Mouse (Mus musculus) C2C12 (cell line): ENCODE data around the gene Hsd3b1. TPM values are rescaled to one million over a fixed set of nuclear protein-coding genes. Genes with fewer than 3 reads are reported as not detected.

Source experiments
- H3K27me3 ChIP-seq: one replicate; pipeline ENCODE4 v1.6.1; 2011; ENCODE audit not compliant: control insufficient read depth, insufficient read depth, insufficient read length
- H3K36me3 ChIP-seq: one replicate; pipeline ENCODE4 v1.6.1; 2011; ENCODE audit not compliant: control insufficient read depth, insufficient read depth
- H3K4me3 ChIP-seq: one replicate; pipeline ENCODE4 v1.5.1; 2011; ENCODE audit warnings: mild to moderate bottlenecking, control low read depth; ENCODE audit not compliant: poor library complexity, insufficient read depth, severe bottlenecking
- H3K79me2 ChIP-seq: one replicate; pipeline ENCODE4 v1.6.1; 2011; ENCODE audit not compliant: control insufficient read depth, insufficient read depth
- H3K79me3 ChIP-seq: one replicate; pipeline ENCODE4 v1.6.1; 2011; ENCODE audit warnings: low read depth, control low read depth
- H3ac ChIP-seq: one replicate; pipeline ENCODE3; 2011; ENCODE audit warnings: low read depth; ENCODE audit not compliant: control insufficient read depth, insufficient read length
- CEBPB ChIP-seq: IDR thresholded peaks from one replicate; pipeline ENCODE4 v1.6.1; 2011; ENCODE audit warnings: low read depth, mild to moderate bottlenecking, control low read depth, moderate library complexity
- CTCF ChIP-seq: IDR thresholded peaks from one replicate; pipeline ENCODE4 v1.5.1; 2011; ENCODE audit not compliant: control insufficient read depth, insufficient read depth, insufficient read length
- FOSL1 ChIP-seq: IDR thresholded peaks from one replicate; pipeline ENCODE4 v1.8.0; 2011; ENCODE audit warnings: mild to moderate bottlenecking, low read length; ENCODE audit not compliant: poor library complexity, insufficient read depth, severe bottlenecking
- MAX ChIP-seq: IDR thresholded peaks from one replicate; pipeline ENCODE4 v1.6.1; 2011; ENCODE audit warnings: mild to moderate bottlenecking, control low read depth
- MYOD1 ChIP-seq: IDR thresholded peaks from one replicate; pipeline ENCODE4 v1.6.1; 2011; ENCODE audit warnings: low read depth; ENCODE audit not compliant: control insufficient read depth, insufficient read length
- MYOG ChIP-seq: IDR thresholded peaks from one replicate; pipeline ENCODE4 v1.6.1; 2011; ENCODE audit not compliant: control insufficient read depth, insufficient read length; ENCODE audit errors: extremely low read depth
- USF1 ChIP-seq: IDR thresholded peaks from one replicate; pipeline ENCODE4 v1.6.1; 2011; ENCODE audit warnings: low read depth, mild to moderate bottlenecking, control low read depth, moderate library complexity
- long read RNA-seq, 2 experiments: library from polyadenylated mRNA; unstranded; transcript quantifications; one replicate each; pipeline ENCODE4 v2.0.0; 2019 to 2020
- polyA plus RNA-seq: library from polyadenylated mRNA; unstranded; fragments of >200 nt; fragmentation: generic; extraction: Trizol; gene quantifications from one replicate; pipeline ENCODE4 v1.2.1, GENCODE M21; 2012; ENCODE audit warnings: missing spikeins

The Hsd3b1 gene
- polyA plus RNA-seq = not detected
- long read RNA-seq, experiment 1 = 0 reads
- long read RNA-seq, experiment 2 = 0 reads

- H3K27me3 ChIP-seq = no peaks in the 10 kb centered on the region
- no peaks in the 10 kb centered on the region for H3K79me2 ChIP-seq
- H3K36me3 ChIP-seq = no peaks in the 10 kb centered on the region
- TF ChIP-seq CTCF (no peak), USF1 (no peak), MYOG (no peak), MAX (no peak), CEBPB (no peak), MYOD1 (no peak), FOSL1 (no peak)
- no peak within 1 kb of the TSS for H3ac ChIP-seq
- H3K79me3 ChIP-seq = no peaks in the 10 kb centered on the region
- H3K4me3 ChIP-seq = no peak within 1 kb of the TSS
Measured at GRCm38 (mm10) chr3:98859576-98859975, at the start of gene Hsd3b1. TSS of gene Hsd3b1 (minus strand) at chr3:98859794.

- Histone ChIP-seq H3K79me2 (no peaks in the 10 kb centered on the region), H3K4me3 (no peak overlapping the region), H3K36me3 (no peaks in the 10 kb centered on the region), H3K79me3 (no peaks in the 10 kb centered on the region), H3ac (no peak overlapping the region), H3K27me3 (no peaks in the 10 kb centered on the region)
- TF ChIP-seq FOSL1 = no peak
- no peak for TF ChIP-seq MAX
- no peak for TF ChIP-seq MYOG
- no peak for TF ChIP-seq CEBPB
- no peak for TF ChIP-seq MYOD1
- no peak for TF ChIP-seq CTCF
- no peak for TF ChIP-seq USF1
Measured at GRCm38 (mm10) chr3:98897606-98898005, 38.0 kb upstream of the Hsd3b1 start.

- Histone ChIP-seq H3K36me3 (no peaks in the 10 kb centered on the region), H3K4me3 (no peak overlapping the region), H3K79me2 (no peaks in the 10 kb centered on the region), H3K27me3 (no peaks in the 10 kb centered on the region), H3ac (no peak overlapping the region), H3K79me3 (no peaks in the 10 kb centered on the region)
- TF ChIP-seq CTCF (no peak), MYOD1 (no peak), CEBPB (no peak)
Measured at GRCm38 (mm10) chr3:98895071-98895601, 35.5 kb upstream of the Hsd3b1 start.

- H3K79me2 ChIP-seq = no peaks in the 10 kb centered on the region
- no peak within 1 kb of the TSS for H3ac ChIP-seq
- no peaks in the 10 kb centered on the region for H3K36me3 ChIP-seq
- no peak for TF ChIP-seq FOSL1
- no peak for TF ChIP-seq CEBPB
- no peak for TF ChIP-seq MAX
- TF ChIP-seq CTCF = no peak
- TF ChIP-seq MYOG = no peak
- no peak for TF ChIP-seq USF1
- TF ChIP-seq MYOD1 = no peak
- H3K79me3 ChIP-seq = no peaks in the 10 kb centered on the region
- no peak within 1 kb of the TSS for H3K4me3 ChIP-seq
- H3K27me3 ChIP-seq = no peaks in the 10 kb centered on the region
Measured at GRCm38 (mm10) chr3:98893057-98893772, 33.6 kb upstream of the Hsd3b1 start, which contains the start of gene Hao2. TSS of gene Hao2 (minus strand) at chr3:98893239.

- H3K79me2 ChIP-seq = no peaks in the 10 kb centered on the region
- H3K36me3 ChIP-seq = no peaks in the 10 kb centered on the region
- H3K4me3 ChIP-seq = no peak overlapping the region
- H3K27me3 ChIP-seq = no peaks in the 10 kb centered on the region
- H3ac ChIP-seq = no peak overlapping the region
- no peak for TF ChIP-seq USF1
- TF ChIP-seq CTCF = no peak
- TF ChIP-seq CEBPB = no peak
- no peak for TF ChIP-seq FOSL1
- TF ChIP-seq MAX = no peak
- no peak for TF ChIP-seq MYOG
- TF ChIP-seq MYOD1 = no peak
- H3K79me3 ChIP-seq = no peaks in the 10 kb centered on the region
Measured at GRCm38 (mm10) chr3:98890430-98890829, 30.8 kb upstream of the Hsd3b1 start.

- H3K27me3 ChIP-seq = no peaks in the 10 kb centered on the region
- H3K4me3 ChIP-seq = no peak overlapping the region
- H3K79me3 ChIP-seq = no peaks in the 10 kb centered on the region
- H3K79me2 ChIP-seq = no peaks in the 10 kb centered on the region
- no peak for TF ChIP-seq MYOD1
- TF ChIP-seq CTCF = no peak
- no peak for TF ChIP-seq MYOG
- TF ChIP-seq MAX = no peak
- TF ChIP-seq CEBPB = no peak
- no peak for TF ChIP-seq USF1
- no peak overlapping the region for H3ac ChIP-seq
- no peaks in the 10 kb centered on the region for H3K36me3 ChIP-seq
Measured at GRCm38 (mm10) chr3:98888206-98888605, 28.6 kb upstream of the Hsd3b1 start.
